In the genomic region with DNA sequence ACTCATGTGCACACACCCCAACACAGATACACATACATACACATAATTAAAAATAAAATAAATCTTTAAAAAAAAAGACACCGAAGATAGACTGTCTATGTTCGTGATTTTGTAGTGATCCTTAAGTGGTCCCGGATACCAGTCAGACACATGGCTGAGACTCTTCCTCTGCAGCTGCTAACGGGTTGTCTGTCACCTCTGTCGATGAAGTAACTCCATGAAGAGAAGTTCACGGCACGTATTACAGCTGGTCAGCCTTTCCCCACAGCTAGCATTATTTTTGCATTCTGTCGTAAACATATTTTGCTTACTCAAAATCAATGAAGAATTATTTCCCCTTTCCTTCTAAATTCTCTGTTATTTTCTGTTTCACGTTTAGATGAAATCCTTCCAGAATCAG, we compare ENCODE assay signal across 43 mouse cellular contexts. TPM values are rescaled to one million over a fixed set of nuclear protein-coding genes. Genes with fewer than 3 reads are reported as not detected.
"Had no signal": no experiment of that assay in that cellular context is flagged by ENCODE, and none has a peak within 500 bp of the region (broad histone marks: within the 10 kb centered on the region; RNA-seq: fewer than 3 reads in every experiment).

No protein-coding gene starts in this region.

- H3K9me3 ChIP-seq: heart, embryonic 10.5 days; heart, embryonic 12.5 days; heart, embryonic 13.5 days; heart, embryonic 15.5 days; hindbrain, embryonic 15.5 days; intestine, embryonic 15.5 days had no signal

- H3K27me3 ChIP-seq: heart, embryonic 12.5 days; heart, embryonic 13.5 days; heart, embryonic 15.5 days; hindbrain, embryonic 12.5 days; hindbrain, embryonic 13.5 days; hindbrain, embryonic 15.5 days; intestine, embryonic 15.5 days; kidney, embryonic 15.5 days had no signal

- H3K36me3 ChIP-seq: heart, embryonic 10.5 days; heart, embryonic 12.5 days; heart, embryonic 13.5 days; heart, embryonic 15.5 days; hindbrain, embryonic 10.5 days; hindbrain, embryonic 12.5 days; hindbrain, embryonic 13.5 days; hindbrain, embryonic 15.5 days; intestine, embryonic 15.5 days; kidney, embryonic 15.5 days had no signal

- H3K4me3 ChIP-seq: heart, embryonic 10.5 days; heart, embryonic 12.5 days; heart, embryonic 13.5 days; heart, embryonic 15.5 days; hindbrain, embryonic 10.5 days; hindbrain, embryonic 12.5 days; hindbrain, embryonic 13.5 days; hindbrain, embryonic 15.5 days; intestine, embryonic 15.5 days; kidney, embryonic 15.5 days; layer of hippocampus, adult 2 months had no signal

- H3K9ac ChIP-seq: heart, embryonic 12.5 days; heart, embryonic 13.5 days; heart, embryonic 15.5 days; hindbrain, embryonic 12.5 days; hindbrain, embryonic 13.5 days; hindbrain, embryonic 14.5 days; hindbrain, embryonic 15.5 days; intestine, embryonic 15.5 days; kidney, embryonic 15.5 days had no signal

- DNase-seq: heart, postnatal 10 days; heart, postnatal 14 days; heart, postnatal 36 days; heart, postnatal 4 days; kidney, adult 11 months; kidney, adult 18-20 months; kidney, adult 2 months; kidney, adult 8-10 months; kidney, adult 9 months; kidney, postnatal 10 days; kidney, postnatal 14 days; kidney, postnatal 25 days; kidney, postnatal 36 days; kidney, postnatal 4 days; layer of hippocampus, adult 9-11 months; layer of hippocampus, postnatal 36 days had no signal

- ATAC-seq: hindbrain, embryonic 16.5 days; hindbrain, postnatal 0 days; inflammation-experienced regulatory T-cells, adult 6 months; intestine, embryonic 15.5 days; intestine, embryonic 16.5 days; intestine, postnatal 0 days had no signal

- H3K27ac ChIP-seq: heart, embryonic 10.5 days; heart, embryonic 13.5 days; heart, embryonic 15.5 days; hindbrain, embryonic 10.5 days; hindbrain, embryonic 12.5 days; hindbrain, embryonic 13.5 days; hindbrain, embryonic 14.5 days; hindbrain, embryonic 15.5 days; hindbrain, postnatal 0 days; intestine, embryonic 15.5 days; kidney, embryonic 15.5 days; kidney, postnatal 0 days; layer of hippocampus, adult 2 months had no signal

- H3K4me1 ChIP-seq: heart, embryonic 10.5 days; heart, embryonic 12.5 days; heart, embryonic 13.5 days; heart, embryonic 15.5 days; hindbrain, embryonic 10.5 days; hindbrain, embryonic 12.5 days; hindbrain, embryonic 13.5 days; hindbrain, embryonic 15.5 days; intestine, embryonic 15.5 days; kidney, embryonic 15.5 days had no signal

- H3K4me2 ChIP-seq: heart, embryonic 11.5 days; heart, embryonic 12.5 days; heart, embryonic 13.5 days; heart, embryonic 15.5 days; hindbrain, embryonic 12.5 days; hindbrain, embryonic 13.5 days; hindbrain, embryonic 14.5 days; hindbrain, embryonic 15.5 days; intestine, embryonic 15.5 days; kidney, embryonic 15.5 days had no signal

RNA-seq across cellular contexts. Expression of gene Pdcd1lg2, which starts 17.4 kb away (rescaled TPM):
- polyA plus RNA-seq: heart, embryonic 10.5 days; heart, embryonic 11.5 days; heart, embryonic 12.5 days; heart, embryonic 13.5 days; heart, embryonic 14.5 days; heart, embryonic 15.5 days; heart, postnatal 0 days; hindbrain, embryonic 10.5 days; hindbrain, embryonic 11.5 days; hindbrain, embryonic 12.5 days; hindbrain, embryonic 13.5 days; hindbrain, embryonic 15.5 days; intestine, embryonic 14.5 days; intestine, embryonic 15.5 days; intestine, postnatal 0 days; kidney, embryonic 14.5 days; kidney, embryonic 15.5 days; kidney, embryonic 16.5 days; kidney, postnatal 0 days had no signal

RNA-seq across cellular contexts. Expression of gene Rln1, which starts 58.9 kb away (rescaled TPM):
- polyA plus RNA-seq: heart, embryonic 16.5 days; inflammation-experienced regulatory T-cells, adult 6 months; intestine, embryonic 16.5 days; intestine, postnatal 0 days; kidney, embryonic 14.5 days; large intestine, adult 2 months had no signal
